Mouse (Mus musculus): ENCODE results near the gene Gm17428.
A peak's percentile ranks its signal among the peaks of the same experiment; 100 is the strongest.

Gene Gm17428

GRCm38 (mm10) chr14:54976633-54977032 is at the start of gene Gm17428:
Gm17428 (plus strand) TSS chr14:54976933.
- no peak within 1 kb of the TSS for H3K4me3 ChIP-seq (replicated peaks; ENCODE audit: low read length)
- peaks cover 4% of the 10 kb centered on the region; the same call in 1 of the 2 replicates for H3K9me3 ChIP-seq (ENCODE audit: low read length)
- H3K4me1 ChIP-seq (replicated peaks; ENCODE audit: low read depth, low read length) = peaks cover 11% of the 10 kb centered on the region; the same call in 1 of the 2 replicates
- peaks cover 73% of the 10 kb centered on the region for H3K27me3 ChIP-seq (ENCODE audit: insufficient read depth, low read length)
- no peaks in the 10 kb centered on the region for H3K36me3 ChIP-seq (ENCODE audit: insufficient read depth, low read length)
- TF ChIP-seq NANOG (IDR thresholded peaks at IDR 0.05; ENCODE audit: borderline replicate concordance, low read length) (no peak), POU5F1 (IDR thresholded peaks at IDR 0.05; ENCODE audit: borderline replicate concordance, low read length) (no peak), CTCF (conservative IDR thresholded peaks at IDR 0.05; ENCODE audit: low read length) (no peak)

- Histone ChIP-seq H3K4me1 (replicated peaks; ENCODE audit: low read depth, low read length) (peaks cover 77% of the 10 kb centered on the region), H3K36me3 (ENCODE audit: insufficient read depth, low read length) (peaks cover 4% of the 10 kb centered on the region; the same call in 1 of the 2 replicates), H3K27me3 (ENCODE audit: insufficient read depth, low read length) (peaks cover 37% of the 10 kb centered on the region), H3K9me3 (ENCODE audit: low read length) (no peaks in the 10 kb centered on the region), H3K4me3 (replicated peaks; ENCODE audit: low read length) (peak overlapping the region; percentile 87)
- TF ChIP-seq POU5F1 (IDR thresholded peaks at IDR 0.05; ENCODE audit: borderline replicate concordance, low read length) (no peak), NANOG (IDR thresholded peaks at IDR 0.05; ENCODE audit: borderline replicate concordance, low read length) (no peak), CTCF (conservative IDR thresholded peaks at IDR 0.05; ENCODE audit: low read length) (no peak)
Observed at GRCm38 (mm10) chr14:54927296-54927695, 49.4 kb upstream of the Gm17428 start.

- H3K9me3 ChIP-seq (ENCODE audit: low read length) = no peaks in the 10 kb centered on the region
- peaks cover 46% of the 10 kb centered on the region for H3K27me3 ChIP-seq (ENCODE audit: insufficient read depth, low read length)
- no peak overlapping the region; the same call in 1 of the 2 replicates for H3K4me3 ChIP-seq (replicated peaks; ENCODE audit: low read length)
- no peak for TF ChIP-seq CTCF (conservative IDR thresholded peaks at IDR 0.05; ENCODE audit: low read length)
- TF ChIP-seq POU5F1 (IDR thresholded peaks at IDR 0.05; ENCODE audit: borderline replicate concordance, low read length) = no peak
- no peak for TF ChIP-seq NANOG (IDR thresholded peaks at IDR 0.05; ENCODE audit: borderline replicate concordance, low read length)
- peaks cover 76% of the 10 kb centered on the region for H3K4me1 ChIP-seq (replicated peaks; ENCODE audit: low read depth, low read length)
- H3K36me3 ChIP-seq (ENCODE audit: insufficient read depth, low read length) = no peaks in the 10 kb centered on the region
Observed at GRCm38 (mm10) chr14:54929801-54930200, 46.9 kb upstream of the Gm17428 start.

DNA sequence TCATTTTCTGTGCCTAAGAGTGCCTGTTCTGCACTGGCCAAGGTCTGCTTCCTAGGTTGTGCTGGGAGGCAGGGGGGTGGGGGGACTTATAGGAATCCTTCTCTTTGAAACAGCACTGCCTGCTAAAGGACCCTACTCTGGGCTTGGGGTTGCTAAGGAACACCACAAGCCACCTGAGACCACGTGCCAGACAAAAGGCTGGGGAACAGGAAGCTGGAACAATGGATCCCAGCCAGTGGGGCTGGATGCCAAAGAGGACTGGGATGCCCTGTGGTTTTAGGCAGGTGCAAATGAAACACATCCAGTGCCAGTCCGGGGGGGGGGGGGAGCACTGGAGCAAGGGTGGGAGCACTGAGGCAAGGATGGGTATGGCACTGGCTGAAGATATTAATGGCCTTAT is 46.3 kb upstream of the Gm17428 start:
- H3K4me3 ChIP-seq (replicated peaks; ENCODE audit: low read length) = no peak overlapping the region
- H3K4me1 ChIP-seq (replicated peaks; ENCODE audit: low read depth, low read length) = peaks cover 76% of the 10 kb centered on the region
- peaks cover 46% of the 10 kb centered on the region for H3K27me3 ChIP-seq (ENCODE audit: insufficient read depth, low read length)
- H3K9me3 ChIP-seq (ENCODE audit: low read length) = no peaks in the 10 kb centered on the region
- TF ChIP-seq NANOG (IDR thresholded peaks at IDR 0.05; ENCODE audit: borderline replicate concordance, low read length) (no peak), POU5F1 (IDR thresholded peaks at IDR 0.05; ENCODE audit: borderline replicate concordance, low read length) (no peak), CTCF (conservative IDR thresholded peaks at IDR 0.05; ENCODE audit: low read length) (no peak)
- no peaks in the 10 kb centered on the region for H3K36me3 ChIP-seq (ENCODE audit: insufficient read depth, low read length)

DNA sequence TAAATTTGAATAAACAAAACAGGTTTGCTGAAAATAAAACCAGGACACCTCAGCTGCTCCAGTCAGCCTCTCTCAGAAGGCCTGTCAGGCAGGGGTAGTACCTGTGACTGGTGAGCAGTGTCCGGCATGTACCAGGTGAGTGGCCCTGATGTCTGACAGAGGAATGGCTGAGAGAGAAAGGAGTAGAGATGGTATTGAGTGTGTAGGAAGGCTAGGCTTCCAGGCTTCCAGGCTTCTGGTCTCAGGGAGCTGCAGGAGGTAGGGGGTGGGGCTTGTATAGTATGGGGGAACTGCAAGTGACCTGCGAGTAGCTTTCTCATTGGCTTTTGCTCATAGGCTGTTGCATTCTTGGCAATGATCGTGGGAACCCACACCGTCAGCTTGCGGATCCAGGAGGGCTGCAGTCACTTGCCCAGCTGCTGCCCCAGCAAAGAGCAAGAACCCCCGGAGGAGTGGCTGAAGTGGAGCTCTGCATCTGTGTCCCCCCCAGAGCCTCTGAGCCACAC is 44.0 kb upstream of the Gm17428 start, which contains the start of gene Il25:
Gene Il25 (plus strand): TSS at position 51 of the 506 bp plus-strand sequence.
- Histone ChIP-seq H3K36me3 (ENCODE audit: insufficient read depth, low read length) (no peaks in the 10 kb centered on the region), H3K4me3 (replicated peaks; ENCODE audit: low read length) (0 out of 2 replicates have a peak within 1 kb of the TSS, but pooled peaks have one; percentile 37), H3K27me3 (ENCODE audit: insufficient read depth, low read length) (peaks cover 52% of the 10 kb centered on the region), H3K9me3 (ENCODE audit: low read length) (no peaks in the 10 kb centered on the region), H3K4me1 (replicated peaks; ENCODE audit: low read depth, low read length) (peaks cover 66% of the 10 kb centered on the region)
- no peak for TF ChIP-seq POU5F1 (IDR thresholded peaks at IDR 0.05; ENCODE audit: borderline replicate concordance, low read length)
- TF ChIP-seq CTCF (conservative IDR thresholded peaks at IDR 0.05; ENCODE audit: low read length) = no peak
- no peak for TF ChIP-seq NANOG (IDR thresholded peaks at IDR 0.05; ENCODE audit: borderline replicate concordance, low read length)

DNA sequence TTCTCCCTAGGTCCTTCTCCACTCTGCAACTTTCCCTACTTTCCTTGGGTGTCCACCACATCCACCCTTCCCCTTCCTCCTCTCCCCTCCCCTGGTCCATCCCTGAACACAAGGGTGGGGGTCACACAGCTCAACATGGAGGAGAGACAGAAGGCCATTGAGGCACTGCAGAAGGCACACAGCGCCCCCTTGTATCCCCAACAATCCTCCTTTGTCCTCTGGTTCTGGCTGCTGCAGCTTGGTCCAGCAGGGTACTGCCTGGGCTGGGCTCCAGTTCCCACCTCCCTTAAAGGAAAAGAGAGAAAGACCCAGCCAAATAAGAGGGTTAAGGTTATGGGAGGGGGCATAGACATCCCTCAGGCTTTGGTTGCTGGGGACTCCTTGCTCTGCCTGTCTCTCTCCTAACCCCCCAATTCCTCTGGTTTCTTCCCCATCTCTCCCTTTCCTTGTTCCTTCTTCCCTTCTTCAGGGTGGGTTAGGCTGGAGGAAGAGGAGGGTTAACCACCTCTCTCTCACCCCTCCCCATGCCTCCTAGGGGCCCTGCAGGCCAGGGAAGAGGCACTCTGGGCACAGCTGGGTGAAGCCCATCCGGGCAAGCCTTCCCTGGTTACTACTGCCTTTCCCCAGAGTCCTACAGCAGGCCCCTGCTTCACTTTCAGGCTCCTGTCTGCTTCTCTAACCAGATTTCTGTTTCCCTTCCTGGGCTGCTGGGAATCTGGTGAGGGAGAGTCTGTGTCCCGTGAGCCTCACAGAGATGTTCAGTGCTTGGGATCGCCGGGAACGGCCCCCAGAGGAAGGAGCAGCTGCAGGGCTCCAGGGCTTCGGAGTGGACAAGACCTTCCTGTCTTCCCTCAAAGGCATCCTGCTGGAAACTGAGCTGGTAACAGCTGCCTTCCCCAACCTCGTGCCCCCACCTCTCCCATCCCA is 40.6 kb upstream of the Gm17428 start, which contains the start of gene Cmtm5:
Gene Cmtm5 (plus strand): TSS at position 358 of the 927 bp plus-strand sequence.
- peaks cover 42% of the 10 kb centered on the region for H3K4me1 ChIP-seq (replicated peaks; ENCODE audit: low read depth, low read length)
- no peaks in the 10 kb centered on the region for H3K9me3 ChIP-seq (ENCODE audit: low read length)
- H3K4me3 ChIP-seq (replicated peaks; ENCODE audit: low read length) = peak within 1 kb of the TSS; percentile 76
- peaks cover 44% of the 10 kb centered on the region for H3K27me3 ChIP-seq (ENCODE audit: insufficient read depth, low read length)
- no peaks in the 10 kb centered on the region for H3K36me3 ChIP-seq (ENCODE audit: insufficient read depth, low read length)
- TF ChIP-seq POU5F1 (IDR thresholded peaks at IDR 0.05; ENCODE audit: borderline replicate concordance, low read length) = no peak
- TF ChIP-seq CTCF (conservative IDR thresholded peaks at IDR 0.05; ENCODE audit: low read length) = no peak
- TF ChIP-seq NANOG (IDR thresholded peaks at IDR 0.05; ENCODE audit: borderline replicate concordance, low read length) = no peak

GRCm38 (mm10) chr14:54936831-54937160 is 39.9 kb upstream of the Gm17428 start:
- Histone ChIP-seq H3K4me1 (replicated peaks; ENCODE audit: low read depth, low read length) (peaks cover 36% of the 10 kb centered on the region), H3K27me3 (ENCODE audit: insufficient read depth, low read length) (peaks cover 48% of the 10 kb centered on the region)
- TF ChIP-seq NANOG (IDR thresholded peaks at IDR 0.05; ENCODE audit: borderline replicate concordance, low read length) (no peak), POU5F1 (IDR thresholded peaks at IDR 0.05; ENCODE audit: borderline replicate concordance, low read length) (no peak), CTCF (conservative IDR thresholded peaks at IDR 0.05; ENCODE audit: low read length) (no peak)

DNA sequence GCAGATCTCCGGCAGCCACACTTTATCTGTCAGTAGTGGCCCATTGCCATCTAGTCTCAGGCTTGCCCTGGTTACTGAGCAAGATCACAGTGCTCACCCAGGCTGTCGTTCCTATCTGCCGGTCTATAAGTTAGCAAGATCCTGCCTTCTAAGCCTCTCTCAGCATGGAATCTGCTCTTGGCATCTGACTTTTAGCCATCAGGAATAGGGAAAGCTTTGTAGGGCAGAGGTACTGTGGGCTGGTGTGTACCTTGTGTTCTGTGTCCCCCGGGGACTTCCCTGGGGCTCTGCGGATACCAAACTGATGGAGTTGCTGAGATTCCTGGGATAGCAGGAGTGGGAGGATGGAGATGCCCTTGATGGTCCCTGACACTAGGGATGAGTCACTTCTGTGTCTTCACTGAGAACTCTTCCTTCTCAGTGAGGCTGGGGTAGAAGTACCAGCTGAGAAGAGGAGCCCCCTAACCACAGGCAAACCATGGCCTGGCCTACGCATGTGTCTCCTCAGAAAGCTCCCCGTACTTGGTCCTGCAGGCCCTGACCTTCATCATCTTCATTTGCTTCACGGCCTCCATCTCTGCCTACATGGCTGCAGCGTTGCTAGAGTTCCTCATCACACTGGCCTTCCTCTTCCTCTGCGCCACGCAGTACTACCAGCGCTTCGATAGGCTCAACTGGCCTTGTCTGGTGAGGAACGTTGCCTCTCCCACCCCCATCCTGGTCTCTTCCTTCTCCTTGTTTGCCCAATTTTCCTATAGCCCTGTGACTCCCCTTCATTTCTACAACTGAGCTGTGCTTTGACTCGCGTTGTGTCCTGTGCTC is 39.2 kb upstream of the Gm17428 start:
- Histone ChIP-seq H3K9me3 (ENCODE audit: low read length) (no peaks in the 10 kb centered on the region), H3K27me3 (ENCODE audit: insufficient read depth, low read length) (peaks cover 49% of the 10 kb centered on the region), H3K4me1 (replicated peaks; ENCODE audit: low read depth, low read length) (peaks cover 28% of the 10 kb centered on the region), H3K4me3 (replicated peaks; ENCODE audit: low read length) (no peak overlapping the region), H3K36me3 (ENCODE audit: insufficient read depth, low read length) (no peaks in the 10 kb centered on the region)
- TF ChIP-seq POU5F1 (IDR thresholded peaks at IDR 0.05; ENCODE audit: borderline replicate concordance, low read length) (no peak), CTCF (conservative IDR thresholded peaks at IDR 0.05; ENCODE audit: low read length) (no peak), NANOG (IDR thresholded peaks at IDR 0.05; ENCODE audit: borderline replicate concordance, low read length) (no peak)

More at GRCm38 (mm10) chr14:54936831-54937160, 39.9 kb upstream of the Gm17428 start:
- no peaks in the 10 kb centered on the region for H3K36me3 ChIP-seq (ENCODE audit: insufficient read depth, low read length)
- no peak overlapping the region for H3K4me3 ChIP-seq (replicated peaks; ENCODE audit: low read length)
- H3K9me3 ChIP-seq (ENCODE audit: low read length) = no peaks in the 10 kb centered on the region
